Mouse (Mus musculus) cerebellum, adult 11-12 months (tissue): ENCODE measurements around the gene Cryl1.

Source experiments
- DNase-seq: peaks from one replicate; pipeline ENCODE4 v3.0.0; 2022

Cryl1 gene

GRCm38 (mm10) chr14:57398065-57398757 is at the start of gene Cryl1:
TSS of gene Cryl1 (minus strand) at chr14:57398529.
- DNase-seq = peak; percentile 94

- DNase-seq = no peak
These were observed 32.1 kb upstream of the Cryl1 start for GRCm38 (mm10) chr14:57430451-57430850.

DNA sequence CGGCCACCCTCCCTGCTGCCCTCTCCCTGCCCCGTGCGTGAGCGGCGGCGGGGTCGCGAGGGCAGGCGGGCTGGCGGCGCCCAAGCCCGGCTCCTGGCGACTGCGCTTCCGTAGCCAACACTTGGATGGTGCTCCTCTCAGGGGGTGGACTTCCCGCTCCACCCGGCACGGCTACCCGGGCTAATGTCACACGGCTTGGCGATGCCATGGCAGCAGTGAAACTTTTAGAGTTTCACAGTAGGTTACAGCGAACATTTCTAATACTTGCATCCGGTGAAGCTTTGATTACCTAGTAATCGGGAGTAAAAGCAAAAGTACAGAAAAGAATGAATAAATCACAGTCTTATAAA is 25.9 kb upstream of the Cryl1 start:
- no peak for DNase-seq

- peak; percentile 91 for DNase-seq
These were observed 25.3 kb upstream of the Cryl1 start, which contains the start of gene Ift88 for GRCm38 (mm10) chr14:57423432-57424211. TSS of gene Ift88 (plus strand) at chr14:57424062.

DNA sequence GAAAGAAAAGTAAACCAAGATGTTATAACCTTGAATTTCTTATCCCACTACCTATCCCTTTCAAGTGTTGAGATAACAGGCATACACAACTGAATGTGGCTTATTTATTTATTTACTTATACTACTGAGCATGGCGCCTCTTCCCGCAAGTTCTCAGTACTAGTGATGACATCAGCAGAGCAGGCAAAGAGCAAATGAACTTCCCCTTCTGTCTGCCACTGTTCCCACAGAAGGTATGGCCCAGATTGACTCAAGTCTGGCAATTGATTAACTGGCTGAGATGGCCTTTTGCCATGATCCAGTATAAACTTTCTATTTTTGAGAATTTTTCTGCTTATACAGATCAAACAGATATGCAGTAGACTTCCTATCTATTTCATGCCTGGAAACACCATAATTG is 18.9 kb upstream of the Cryl1 start:
- no peak for DNase-seq

DNA sequence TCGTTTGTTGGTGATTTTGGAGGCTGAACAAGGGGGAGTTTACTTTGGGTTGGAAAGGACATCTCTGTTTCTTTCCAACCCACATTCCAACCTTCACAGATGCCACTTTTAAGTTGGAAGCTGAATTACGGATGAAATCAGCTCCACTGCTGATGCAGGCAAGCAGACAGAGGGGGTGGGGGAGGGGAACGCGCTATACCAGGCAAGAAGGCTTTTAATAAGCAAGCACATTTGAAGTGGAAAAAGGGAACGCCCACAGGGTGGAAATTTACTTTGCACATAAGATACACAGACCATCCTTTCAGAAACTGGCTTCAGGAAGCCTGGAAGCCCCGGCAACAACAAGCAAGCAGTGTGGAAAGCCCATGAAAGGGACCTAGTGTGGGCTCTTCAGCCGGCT is 13.8 kb upstream of the Cryl1 start:
- DNase-seq = no peak

DNA sequence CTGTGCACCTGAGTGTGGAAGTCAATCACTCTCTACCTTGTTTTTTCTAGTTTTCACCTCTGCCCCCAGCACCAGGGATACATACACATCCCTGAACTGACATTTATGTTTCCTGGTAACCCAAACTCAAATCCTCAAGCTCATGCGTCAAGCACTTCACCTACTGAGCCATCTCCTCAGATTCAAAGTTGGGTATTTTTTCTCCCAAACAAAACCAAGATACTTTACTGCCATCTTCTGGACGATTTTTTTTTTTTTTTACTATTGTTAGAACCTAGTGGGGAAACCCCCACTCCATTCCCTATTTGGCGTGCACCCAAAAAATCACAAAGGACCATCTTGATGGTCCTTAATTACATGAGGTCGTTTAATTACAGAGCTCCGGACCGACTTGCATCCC is 10.8 kb upstream of the Cryl1 start:
- DNase-seq = no peak

- no peak for DNase-seq
These were observed 9.8 kb upstream of the Cryl1 start for GRCm38 (mm10) chr14:57408100-57408499.

GRCm38 (mm10) chr14:57407039-57407987 is 9.0 kb upstream of the Cryl1 start:
- DNase-seq = no peak

- no peak for DNase-seq
These were observed 4.5 kb upstream of the Cryl1 start for GRCm38 (mm10) chr14:57402815-57403214.

- DNase-seq = peak; percentile 10
These were observed 591 bp upstream of the Cryl1 start for GRCm38 (mm10) chr14:57398813-57399427.

- no peak for DNase-seq
These were observed 1.1 kb downstream of the Cryl1 start for GRCm38 (mm10) chr14:57397221-57397620.

- no peak for DNase-seq
These were observed 2.9 kb downstream of the Cryl1 start for GRCm38 (mm10) chr14:57395470-57395869.

DNA sequence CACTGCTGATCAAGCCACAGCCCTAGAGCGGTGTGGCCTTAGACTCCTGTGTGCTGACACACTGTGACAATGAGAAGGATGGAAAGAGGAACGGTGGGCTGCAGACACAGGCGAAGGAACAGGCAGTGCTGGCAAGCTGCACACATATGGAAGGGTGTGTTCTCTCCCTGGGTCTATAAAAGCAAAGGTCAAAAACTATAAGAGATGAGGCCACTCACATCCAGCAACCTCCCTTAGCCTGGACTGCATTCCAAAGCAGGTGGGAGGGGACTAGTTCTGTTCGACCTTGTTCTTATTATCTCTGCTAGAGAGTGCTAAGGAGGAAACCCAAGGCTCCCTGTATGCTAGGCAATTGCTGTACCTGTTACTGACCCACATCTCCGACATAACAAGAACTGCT is 6.1 kb downstream of the Cryl1 start:
- DNase-seq = no peak

DNA sequence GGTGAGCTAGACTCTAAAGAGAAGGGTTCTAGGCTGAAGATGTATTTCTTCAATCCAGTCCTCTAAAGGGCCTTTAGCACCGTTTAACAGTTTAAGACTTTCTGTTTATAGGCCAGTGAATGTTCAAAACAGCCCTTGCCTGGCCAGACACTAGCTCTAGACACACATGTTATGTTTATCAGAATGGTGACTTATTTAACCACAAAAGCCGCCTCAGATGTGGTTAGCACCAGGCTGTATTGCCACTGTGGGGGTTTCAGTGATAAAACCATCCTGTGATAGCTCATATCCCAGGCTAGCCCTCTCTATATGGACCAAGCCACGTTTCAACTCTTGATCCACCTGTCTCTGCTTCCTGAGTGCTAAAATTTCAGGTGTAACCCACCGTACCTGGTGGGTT is 6.7 kb downstream of the Cryl1 start:
- DNase-seq = no peak

GRCm38 (mm10) chr14:57386758-57387561 is 11.4 kb downstream of the Cryl1 start:
- DNase-seq = no peak

DNA sequence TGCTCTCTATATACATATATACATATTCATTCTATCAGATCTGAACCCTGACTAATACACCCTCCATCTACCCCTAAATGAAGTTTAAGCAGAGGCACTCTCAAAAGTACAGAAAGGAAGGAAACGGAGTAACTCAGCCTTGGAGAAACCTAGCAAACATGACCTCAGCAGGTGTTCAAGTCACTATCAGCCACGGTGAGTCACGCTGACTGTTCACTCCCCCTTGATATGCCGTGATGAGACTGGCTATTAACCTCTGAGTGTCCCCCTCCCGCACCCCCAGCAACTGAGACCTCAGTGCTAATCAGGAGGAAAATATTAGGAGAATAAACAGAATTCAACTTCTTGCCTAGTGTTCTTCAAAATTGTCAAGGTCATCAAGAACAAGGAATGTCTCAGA is 12.7 kb downstream of the Cryl1 start:
- no peak for DNase-seq

- no peak for DNase-seq
These were observed 20.8 kb downstream of the Cryl1 start for GRCm38 (mm10) chr14:57377531-57377930.

DNA sequence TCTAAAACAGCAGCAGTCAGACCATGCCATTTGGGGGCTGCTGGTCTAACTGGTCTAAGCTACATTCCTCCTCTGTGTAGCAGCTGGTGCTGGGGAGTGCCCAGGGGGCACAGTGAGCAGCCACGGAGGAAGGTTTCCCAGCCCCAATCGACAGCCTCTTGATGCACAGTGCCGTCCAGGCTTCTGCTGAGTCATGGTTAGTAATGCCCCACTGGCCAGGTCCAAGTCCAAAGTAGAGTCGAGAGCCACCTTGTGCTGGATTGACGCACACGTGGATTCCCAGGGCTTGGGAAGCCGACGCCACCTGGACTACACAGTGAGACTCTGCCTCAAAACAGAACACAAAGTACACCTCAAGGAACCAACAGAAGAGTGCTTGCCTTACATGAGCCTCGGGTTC is 21.4 kb downstream of the Cryl1 start:
- no peak for DNase-seq

- DNase-seq = no peak
These were observed 22.3 kb downstream of the Cryl1 start for GRCm38 (mm10) chr14:57376016-57376415.

DNA sequence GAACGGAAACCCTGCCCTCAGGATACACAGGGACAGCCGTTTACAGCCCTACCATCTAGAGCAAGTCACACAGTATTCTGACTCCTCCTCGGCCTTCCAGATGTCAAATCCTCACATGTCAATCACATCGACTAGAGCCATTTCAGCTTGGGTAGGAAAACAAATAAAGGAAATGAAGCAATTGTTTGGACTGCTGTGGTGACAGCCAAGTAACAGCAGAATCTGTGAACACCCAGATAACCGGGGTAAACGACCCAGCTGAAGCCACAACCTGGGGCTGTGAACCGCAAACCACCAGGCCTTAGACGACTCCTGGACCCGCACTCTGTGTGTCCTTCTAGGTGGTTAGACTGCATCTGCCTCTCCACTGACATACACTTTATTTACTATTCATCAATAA is 23.1 kb downstream of the Cryl1 start:
- no peak for DNase-seq
